Mouse (Mus musculus) stomach, postnatal 0 days (tissue): ENCODE results near the gene Usp36.

Experiments
- CTCF ChIP-seq: IDR thresholded peaks from 2 replicates; pipeline ENCODE4 v1.5.1; 2016; ENCODE audit warnings: antibody characterized with exemption, low read depth, mild to moderate bottlenecking, moderate library complexity
- EP300 ChIP-seq: optimal IDR thresholded peaks from 2 replicates; pipeline ENCODE3; 2016; ENCODE audit warnings: antibody characterized with exemption

DNA sequence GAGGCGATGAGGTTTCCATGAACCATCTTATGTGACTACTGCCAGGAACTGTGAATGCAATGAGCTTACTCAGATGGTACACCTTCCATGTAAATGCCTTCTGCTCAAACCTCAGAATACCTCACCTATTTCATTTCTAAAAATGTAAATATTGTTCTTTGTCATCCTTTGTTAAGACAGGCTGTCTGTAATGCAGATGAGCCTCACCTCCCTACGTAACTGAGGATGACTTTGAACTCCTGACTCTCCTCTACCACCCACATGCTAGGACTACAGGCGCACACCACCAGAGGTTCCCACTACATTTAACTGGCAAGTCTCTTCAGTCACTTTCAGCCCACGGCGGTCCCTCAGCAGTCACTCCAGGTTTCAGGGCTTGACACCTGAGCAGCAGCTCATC lies 67.1 kb downstream of the Usp36 start:
- no peak for TF ChIP-seq CTCF
- TF ChIP-seq EP300, result no peak
